8 mouse cellular contexts compared by ENCODE assay signal in genomic region chr5:75151146-75151900, GRCm38 (mm10). TPM values are rescaled to one million over a fixed set of nuclear protein-coding genes. Genes with fewer than 3 reads are reported as not detected.
DNase-seq lines count a peak whose midpoint lies in the region; ATAC-seq and TF ChIP-seq lines count a peak whose summit lies in the region.

No protein-coding gene starts in this region.

- peak; percentile 69 for TF ChIP-seq CTCF in layer of hippocampus, adult 2 months (conservative IDR thresholded peaks at IDR 0.05)

- peak overlapping the region; percentile 15; the same call in 1 of the 2 replicates for H3K4me3 ChIP-seq in layer of hippocampus, adult 2 months
- H3K4me3 ChIP-seq in forebrain, embryonic 14.5 days (ENCODE audit: low read depth, low read length): no peak overlapping the region
- H3K4me3 ChIP-seq in midbrain, embryonic 12.5 days: peak overlapping the region; percentile 26; the same call in 1 of the 2 replicates

- no peak overlapping the region for H3K9ac ChIP-seq in forebrain, embryonic 14.5 days (ENCODE audit: low read length)
- no peak overlapping the region for H3K9ac ChIP-seq in midbrain, embryonic 12.5 days (replicated peaks)

- intact Hi-C loops in heart, postnatal 25 days (cut with DNase I): loop anchor here (10.0 kb wide), 3 partner anchors 447 to 1087 kb away; partner anchors contain the start of genes Lnx1 and Usp46
- intact Hi-C loops in left cerebral cortex, postnatal 4 days (cut with DNase I): loop anchor here (5.0 kb wide), 3 partner anchors 189 to 1389 kb away; no protein-coding TSS in a partner anchor

- ATAC-seq in forebrain, embryonic 14.5 days: 0 out of 2 replicates have a peak, but pooled peaks have one; percentile 27
- ATAC-seq in midbrain, embryonic 12.5 days (ENCODE audit: low FRiP score, low read depth): no peak

- peaks cover 84% of the 10 kb centered on the region for H3K27me3 ChIP-seq in forebrain, embryonic 14.5 days (replicated peaks; ENCODE audit: control insufficient read depth, insufficient read depth, low read length)
- H3K27me3 ChIP-seq in midbrain, embryonic 12.5 days: peaks cover 96% of the 10 kb centered on the region

- peak overlapping the region; percentile 37 for H3K4me2 ChIP-seq in forebrain, embryonic 14.5 days (ENCODE audit: low read length)
- peak overlapping the region; percentile 27 for H3K4me2 ChIP-seq in midbrain, embryonic 12.5 days (replicated peaks)

- no peaks in the 10 kb centered on the region for H3K9me3 ChIP-seq in forebrain, embryonic 14.5 days (replicated peaks; ENCODE audit: control insufficient read depth, low read length)
- H3K9me3 ChIP-seq in midbrain, embryonic 12.5 days: no peaks in the 10 kb centered on the region

- peak in 1 of 2 experiments; percentile 51 for DNase-seq in layer of hippocampus, adult 2 months (ENCODE audit: low spot score in 2 of 2)
- no peak for DNase-seq in layer of hippocampus, adult 9-10 months (ENCODE audit: low spot score)
- peak; percentile 80 for DNase-seq in adrenal gland, postnatal 10 days
- peak; percentile 74 for DNase-seq in forebrain, embryonic 14.5 days (ENCODE audit: low spot score)
- peak; percentile 70 for DNase-seq in heart, postnatal 25 days (ENCODE audit: low spot score)
- peak; percentile 78 for DNase-seq in left cerebral cortex, postnatal 4 days
- peak; percentile 67 for DNase-seq in testis, postnatal 14 days (ENCODE audit: low spot score)

- under 1% methylated on average over 35 of the region's 35 CpGs for WGBS in forebrain, embryonic 14.5 days
- under 1% methylated on average over 33 of the region's 35 CpGs for WGBS in midbrain, embryonic 12.5 days

- no peak overlapping the region; the same call in 1 of the 2 replicates for H3K27ac ChIP-seq in layer of hippocampus, adult 2 months
- no peak overlapping the region for H3K27ac ChIP-seq in forebrain, embryonic 14.5 days (ENCODE audit: low read depth, low read length)
- no peak overlapping the region for H3K27ac ChIP-seq in midbrain, embryonic 12.5 days (replicated peaks)

- H3K4me1 ChIP-seq in forebrain, embryonic 14.5 days (ENCODE audit: control insufficient read depth, insufficient read depth, low read length): peaks cover 15% of the 10 kb centered on the region; the same call in 1 of the 2 replicates
- H3K4me1 ChIP-seq in midbrain, embryonic 12.5 days: peaks cover 53% of the 10 kb centered on the region

- H3K36me3 ChIP-seq in forebrain, embryonic 14.5 days (ENCODE audit: control insufficient read depth, insufficient read depth, low read length): no peaks in the 10 kb centered on the region
- H3K36me3 ChIP-seq in midbrain, embryonic 12.5 days: no peaks in the 10 kb centered on the region

RNA-seq across cellular contexts. Expression of gene Pdgfra, which starts 0.8 kb away (rescaled TPM):
- total RNA-seq in layer of hippocampus, adult 2 months (2021): 10 to 100 TPM; 40.4 to 40.5 TPM
- total RNA-seq in adrenal gland, postnatal 10 days (2021): 10 to 100 TPM; 32.1 to 35.6 TPM
- 7.0 and 10.9 TPM in 2 replicates for polyA plus RNA-seq in forebrain, embryonic 14.5 days (2014; fragmentation: Nextera tagmentation; extraction: Ambion mirVana)
- total RNA-seq in heart, postnatal 25 days (2021): 10 to 100 TPM; 31.8 to 32.3 TPM
- total RNA-seq in left cerebral cortex, postnatal 4 days (2021): 10 to 100 TPM; 61.5 to 68.4 TPM
- 15.7 and 23.2 TPM in 2 replicates for polyA plus RNA-seq in midbrain, embryonic 12.5 days (2016; fragmentation: Nextera tagmentation; extraction: Ambion mirVana)
